8 mouse cellular contexts compared by ENCODE assay signal in genomic region chr19:3353415-3354111, GRCm38 (mm10). TPM values are rescaled to one million over a fixed set of nuclear protein-coding genes. Genes with fewer than 3 reads are reported as not detected.
DNase-seq lines count a peak whose midpoint lies in the region; ATAC-seq lines count a peak whose summit lies in the region.

No protein-coding gene starts in this region.

- H3K4me2 ChIP-seq in liver, embryonic 16.5 days (ENCODE audit: low read depth, low read length) = no peak overlapping the region
- no peak overlapping the region for H3K4me2 ChIP-seq in liver, embryonic 11.5 days
- no peak overlapping the region for H3K4me2 ChIP-seq in neural tube, embryonic 15.5 days

- no peak for DNase-seq in liver, embryonic 11.5 days (ENCODE audit: low spot score)
- peak; percentile 87 for DNase-seq in adrenal gland, postnatal 14 days
- DNase-seq in gastrocnemius, postnatal 25 days = peak; percentile 66
- DNase-seq in kidney, adult 8-10 months = peak; percentile 74 to 76
- no peak for DNase-seq in c-Kit-positive CD71-positive TER-119-positive erythroid progenitor cells, embryonic 14.5 days (ENCODE audit: low spot score)
- no peak for DNase-seq in thymus, postnatal 25 days

- H3K36me3 ChIP-seq in liver, embryonic 16.5 days (ENCODE audit: control insufficient read depth, insufficient read depth) = 0 out of 2 replicates have a peak, but pooled peaks cover 1% of the 10 kb centered on the region
- H3K36me3 ChIP-seq in liver, embryonic 11.5 days (ENCODE audit: control insufficient read depth, insufficient read depth, low read length) = peaks cover 4% of the 10 kb centered on the region; the same call in 1 of the 2 replicates
- H3K36me3 ChIP-seq in neural tube, embryonic 15.5 days = no peaks in the 10 kb centered on the region

- H3K27ac ChIP-seq in liver, embryonic 16.5 days (ENCODE audit: low read length) = no peak overlapping the region
- H3K27ac ChIP-seq in liver, embryonic 11.5 days (ENCODE audit: low read depth, low read length) = no peak overlapping the region
- peak overlapping the region; percentile 34; the same call in 1 of the 2 replicates for H3K27ac ChIP-seq in neural tube, embryonic 15.5 days (replicated peaks)

- peak; percentile 19; the same call in 1 of the 2 replicates for ATAC-seq in liver, embryonic 16.5 days (ENCODE audit: low read depth)
- no peak for ATAC-seq in liver, embryonic 11.5 days (replicated peaks; ENCODE audit: low FRiP score)
- no peak for ATAC-seq in neural tube, embryonic 15.5 days (ENCODE audit: low FRiP score)

- H3K9ac ChIP-seq in liver, embryonic 16.5 days (ENCODE audit: low read depth, low read length) = no peak overlapping the region
- no peak overlapping the region for H3K9ac ChIP-seq in liver, embryonic 11.5 days (ENCODE audit: low read depth, low read length)
- H3K9ac ChIP-seq in neural tube, embryonic 15.5 days (replicated peaks) = no peak overlapping the region

- H3K9me3 ChIP-seq in liver, embryonic 16.5 days (replicated peaks; ENCODE audit: control insufficient read depth, low read length) = no peaks in the 10 kb centered on the region
- H3K9me3 ChIP-seq in liver, embryonic 11.5 days (ENCODE audit: control insufficient read depth, low read length) = no peaks in the 10 kb centered on the region
- no peaks in the 10 kb centered on the region for H3K9me3 ChIP-seq in neural tube, embryonic 15.5 days (replicated peaks)

- H3K27me3 ChIP-seq in liver, embryonic 16.5 days (ENCODE audit: control insufficient read depth, insufficient read depth, low read depth, low read length) = no peaks in the 10 kb centered on the region
- H3K27me3 ChIP-seq in liver, embryonic 11.5 days (replicated peaks; ENCODE audit: control insufficient read depth, insufficient read depth, low read length) = no peaks in the 10 kb centered on the region
- no peaks in the 10 kb centered on the region for H3K27me3 ChIP-seq in neural tube, embryonic 15.5 days (replicated peaks)

- H3K4me3 ChIP-seq in liver, embryonic 16.5 days (ENCODE audit: low read depth, low read length) = no peak overlapping the region
- no peak overlapping the region for H3K4me3 ChIP-seq in liver, embryonic 11.5 days (ENCODE audit: low read depth, low read length)
- no peak overlapping the region for H3K4me3 ChIP-seq in neural tube, embryonic 15.5 days (replicated peaks)

- 58% methylated on average over 7 of the region's 7 CpGs for WGBS in liver, embryonic 16.5 days (ENCODE audit: insufficient replicate concordance)
- 64% methylated on average over 7 of the region's 7 CpGs for WGBS in liver, embryonic 11.5 days
- WGBS in neural tube, embryonic 15.5 days = 65% methylated on average over 7 of the region's 7 CpGs

- no peaks in the 10 kb centered on the region for H3K4me1 ChIP-seq in liver, embryonic 16.5 days (ENCODE audit: control insufficient read depth, low read depth, low read length)
- 0 out of 2 replicates have a peak, but pooled peaks cover 2% of the 10 kb centered on the region for H3K4me1 ChIP-seq in liver, embryonic 11.5 days (replicated peaks; ENCODE audit: control insufficient read depth, insufficient read depth, low read length)
- H3K4me1 ChIP-seq in neural tube, embryonic 15.5 days = 0 out of 2 replicates have a peak, but pooled peaks cover 5% of the 10 kb centered on the region

RNA-seq across cellular contexts. Expression of gene Cpt1a, which starts 31.4 kb away (rescaled TPM):
- 7.6 and 9.5 TPM in 2 replicates for polyA plus RNA-seq in liver, embryonic 16.5 days (2015; fragmentation: Nextera tagmentation; extraction: Ambion mirVana)
- 15.0 and 15.8 TPM in 2 replicates for polyA plus RNA-seq in liver, embryonic 11.5 days (2014; fragmentation: Nextera tagmentation; extraction: Ambion mirVana)
- 274 and 315 TPM in 2 replicates for total RNA-seq in adrenal gland, postnatal 14 days (2021)
- total RNA-seq in gastrocnemius, postnatal 25 days (2021) = 10 to 100 TPM; 13.8 to 14.3 TPM
- polyA plus RNA-seq in neural tube, embryonic 15.5 days (2015; fragmentation: Nextera tagmentation; extraction: Ambion mirVana) = 14.7 and 21.6 TPM in 2 replicates

RNA-seq across cellular contexts. Expression of gene Tesmin, which starts 35.1 kb away (rescaled TPM):
- 0.21 and 0.29 TPM in 2 replicates for polyA plus RNA-seq in liver, embryonic 16.5 days (2015; fragmentation: Nextera tagmentation; extraction: Ambion mirVana)
- polyA plus RNA-seq in liver, embryonic 11.5 days (2014; fragmentation: Nextera tagmentation; extraction: Ambion mirVana) = 0.41 and 0.55 TPM in 2 replicates
- total RNA-seq in adrenal gland, postnatal 14 days (2021) = 0.56 and 1.3 TPM in 2 replicates
- total RNA-seq in gastrocnemius, postnatal 25 days (2021) = under 1 TPM; 0.43 to 0.80 TPM
- 0.33 and 0.38 TPM in 2 replicates for polyA plus RNA-seq in neural tube, embryonic 15.5 days (2015; fragmentation: Nextera tagmentation; extraction: Ambion mirVana)

Comparison
In these comparisons a context has a peak if more than half of its experiments do, and no peak if none do; other contexts are left out.
1. DNase-seq: peak in adrenal gland, postnatal 14 days (single experiment), gastrocnemius, postnatal 25 days (single experiment) and kidney, adult 8-10 months (2 of 2); none in liver, embryonic 11.5 days (single experiment), c-Kit-positive CD71-positive TER-119-positive erythroid progenitor cells, embryonic 14.5 days (single experiment) and thymus, postnatal 25 days (single experiment).